Mouse (Mus musculus): Measurements from ENCODE around the gene Gm3448. TPM values are rescaled to one million over a fixed set of nuclear protein-coding genes. Genes with fewer than 3 reads are reported as not detected.
"Not testable (repeated sequence)": the region's sequence is repeated elsewhere in the genome, so short reads cannot be mapped to it uniquely, and the experiment has no call there.

Gm3448 gene
- total RNA-seq (2015) (10.1 and 11.6 TPM in 2 replicates), total RNA-seq (2017) (15.4 and 16.3 TPM in 2 replicates)

DNA sequence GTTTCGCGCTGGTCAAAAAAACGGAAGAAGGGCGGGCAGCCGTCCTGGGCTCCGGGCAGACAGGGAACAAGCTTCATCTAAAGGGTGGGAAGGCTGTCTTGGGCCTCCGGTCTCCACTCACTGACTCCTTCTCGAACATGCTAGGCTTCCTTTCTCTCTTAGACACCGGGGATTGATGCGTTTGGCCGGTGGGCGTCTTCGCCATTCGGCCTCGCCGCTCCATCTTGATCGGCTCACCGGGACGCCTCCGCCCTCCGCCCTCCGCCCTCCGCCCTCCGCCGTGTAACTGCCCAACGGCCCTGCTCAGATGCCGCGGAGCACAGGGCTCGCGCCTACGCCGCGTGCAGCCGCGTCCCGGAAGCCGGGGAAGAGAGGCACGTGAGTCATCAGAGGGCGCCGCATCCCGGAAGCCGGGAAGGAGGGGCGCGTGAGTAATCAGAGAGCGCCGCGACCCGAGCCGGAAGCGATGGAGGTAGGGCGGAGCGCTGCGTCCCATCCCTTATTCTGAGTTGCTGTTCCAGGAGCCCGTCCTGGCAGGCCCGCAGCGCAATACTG is at the start of gene Gm3448, which contains the start of the genes Ermard and Tcte3:
Gene Gm3448 (minus strand): TSS at position 363 of the 555 bp plus-strand sequence.
Gene Ermard (plus strand): TSS at position 34 of the 555 bp plus-strand sequence.
Gene Tcte3 (minus strand): TSS at position 314 of the 555 bp plus-strand sequence.
- peak; percentile 92 for ATAC-seq (replicated peaks; ENCODE audit: poor library complexity)

DNA sequence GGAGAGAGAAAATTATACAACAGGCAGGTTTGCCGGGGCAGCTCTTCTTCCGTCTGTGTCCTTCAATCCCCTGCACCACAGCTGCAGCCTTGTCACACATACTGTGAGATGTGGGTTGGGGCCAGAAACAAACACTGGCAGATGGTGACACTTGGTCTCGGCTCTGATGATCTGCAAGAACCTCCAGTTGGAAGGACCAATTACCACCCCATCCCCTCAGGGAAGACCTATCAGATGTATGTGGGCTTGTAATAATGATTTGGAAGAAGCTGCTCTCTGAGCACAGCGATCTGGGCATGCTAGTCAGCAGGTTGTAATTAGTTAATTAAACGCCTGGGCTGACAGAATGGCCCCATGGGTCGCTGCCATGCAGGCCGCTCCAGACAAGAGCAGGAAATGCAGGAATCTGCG is 47.3 kb upstream of the Gm3448 start:
- no peak for ATAC-seq (replicated peaks; ENCODE audit: poor library complexity)

DNA sequence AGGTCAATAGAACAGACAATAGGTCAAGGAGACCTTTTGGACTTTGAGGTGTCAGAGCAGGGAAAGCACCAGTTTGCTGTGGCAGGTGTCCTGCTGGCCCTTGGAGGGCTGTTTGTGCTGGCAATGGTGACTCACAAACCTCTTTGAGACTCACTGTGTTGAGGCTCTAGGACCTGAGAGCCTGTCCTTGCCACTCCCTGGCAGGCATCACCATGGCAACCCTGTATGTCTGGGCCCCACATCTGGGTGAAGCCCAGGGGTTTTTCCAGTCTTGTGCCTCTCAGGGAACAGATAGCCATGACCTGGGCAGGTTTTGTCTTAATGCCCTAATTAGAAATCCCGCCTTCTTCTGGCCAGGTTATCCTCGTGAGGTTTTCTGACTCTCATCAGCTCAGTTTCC is 46.8 kb upstream of the Gm3448 start:
- ATAC-seq (replicated peaks; ENCODE audit: poor library complexity): no peak

DNA sequence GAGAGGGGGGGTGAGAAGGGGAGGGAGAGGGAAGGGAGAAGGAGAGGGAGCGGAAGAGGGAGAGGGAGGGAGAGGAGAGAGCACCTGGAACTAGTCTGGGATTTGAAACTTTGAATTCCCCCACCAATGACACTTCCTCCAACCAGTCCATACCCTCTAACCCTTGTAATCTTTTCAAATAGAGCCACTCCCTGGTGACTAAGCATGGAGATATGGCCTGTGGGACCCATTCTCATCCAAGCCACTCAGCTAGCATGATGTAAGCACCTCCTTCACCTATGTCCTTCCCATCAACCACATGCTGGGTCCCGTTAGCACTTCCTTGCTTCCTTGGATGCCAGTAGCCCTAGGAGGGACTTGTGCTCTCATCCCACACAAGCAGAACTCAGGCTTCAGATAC is 43.7 kb upstream of the Gm3448 start:
- ATAC-seq (replicated peaks; ENCODE audit: poor library complexity): no peak

DNA sequence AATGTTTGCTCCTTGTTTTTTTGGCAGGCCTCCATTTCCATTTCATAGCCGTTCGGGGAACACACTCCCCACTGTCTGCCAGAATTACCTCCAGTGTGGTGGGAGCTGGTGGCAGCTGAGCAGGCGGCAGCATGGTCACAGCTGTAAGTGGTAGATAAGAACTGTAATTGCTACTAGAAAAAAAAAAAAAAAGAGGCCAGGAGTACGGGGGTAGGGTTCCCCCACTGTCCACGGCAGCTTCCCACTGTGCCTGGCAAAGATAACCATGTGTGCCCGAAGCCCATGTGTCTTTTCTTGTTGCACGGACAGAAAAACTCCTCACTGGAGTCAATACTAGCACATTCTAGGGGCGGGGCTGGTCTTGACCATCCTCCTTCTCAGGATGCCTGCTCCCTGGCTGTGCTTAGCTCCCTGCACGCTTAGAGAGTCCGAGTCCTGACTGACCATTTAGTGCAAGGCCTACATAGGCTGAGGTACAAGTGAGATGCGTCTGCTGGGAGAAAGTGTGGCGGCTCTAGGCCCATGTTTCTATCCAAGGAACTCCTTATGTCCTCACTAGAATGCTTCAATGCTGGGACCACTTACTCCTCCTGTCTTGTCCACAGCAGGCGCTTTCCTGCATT is 43.0 kb upstream of the Gm3448 start:
- ATAC-seq (replicated peaks; ENCODE audit: poor library complexity): peak; percentile 94

DNA sequence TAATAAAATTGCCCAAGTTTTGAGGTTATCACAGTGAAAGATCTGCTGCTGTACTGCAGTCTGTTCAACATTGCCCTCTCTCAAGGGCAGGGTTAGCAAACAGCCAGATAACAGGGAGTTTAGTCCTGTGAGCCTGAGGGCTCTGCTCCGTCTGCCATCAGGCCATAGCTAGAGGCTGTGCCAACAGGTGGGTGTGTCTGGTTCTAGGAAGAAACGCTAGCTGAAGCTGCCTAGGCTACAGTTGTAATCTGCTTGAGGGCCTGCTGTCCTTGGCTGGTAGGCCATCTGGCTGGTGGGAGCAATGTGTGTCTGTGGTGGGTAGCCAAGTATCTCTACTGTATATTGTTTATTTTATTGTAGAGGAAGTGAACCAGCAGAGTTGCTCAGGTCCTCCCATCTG is 36.2 kb upstream of the Gm3448 start:
- peak; percentile 93 for ATAC-seq (replicated peaks; ENCODE audit: poor library complexity)

DNA sequence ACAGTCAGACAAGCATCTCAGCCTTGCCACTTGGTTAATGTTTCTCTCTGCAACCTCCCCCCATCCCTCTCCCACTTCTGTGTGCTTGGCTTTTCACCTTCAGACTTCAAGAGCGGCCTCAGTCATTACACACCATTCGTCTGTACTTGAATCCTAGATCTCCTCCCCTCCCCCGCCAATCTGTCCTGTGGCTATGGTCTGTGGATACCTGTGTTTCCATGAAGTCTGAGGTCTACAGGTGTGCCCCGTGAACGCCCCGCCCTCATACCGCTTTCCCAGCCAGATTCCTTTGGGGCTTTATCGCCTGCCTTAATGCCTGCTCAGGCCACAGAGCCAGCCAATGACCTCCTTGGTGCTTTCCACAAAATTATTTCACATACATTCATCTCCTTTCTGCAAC is 33.7 kb upstream of the Gm3448 start:
- ATAC-seq (replicated peaks; ENCODE audit: poor library complexity): no peak

DNA sequence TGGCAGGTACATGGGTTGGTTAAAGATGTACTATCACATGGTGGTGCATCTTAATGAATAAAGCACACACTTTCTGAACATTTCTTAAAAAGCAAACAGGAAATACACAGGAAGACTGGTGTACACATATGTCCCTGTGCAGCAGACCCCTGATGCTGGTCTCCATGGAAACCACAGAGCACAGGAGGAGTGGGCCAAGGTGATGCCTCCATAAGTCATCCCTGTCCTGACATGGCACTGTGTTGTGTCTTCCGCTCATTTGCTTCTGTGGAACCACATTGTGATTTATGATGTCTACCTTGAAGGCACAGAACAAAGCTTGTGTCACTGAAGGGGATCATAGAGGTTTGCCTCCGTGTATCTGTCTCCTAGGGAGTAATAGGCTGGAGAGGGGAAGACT is 30.9 kb upstream of the Gm3448 start:
- ATAC-seq (replicated peaks; ENCODE audit: poor library complexity): no peak

DNA sequence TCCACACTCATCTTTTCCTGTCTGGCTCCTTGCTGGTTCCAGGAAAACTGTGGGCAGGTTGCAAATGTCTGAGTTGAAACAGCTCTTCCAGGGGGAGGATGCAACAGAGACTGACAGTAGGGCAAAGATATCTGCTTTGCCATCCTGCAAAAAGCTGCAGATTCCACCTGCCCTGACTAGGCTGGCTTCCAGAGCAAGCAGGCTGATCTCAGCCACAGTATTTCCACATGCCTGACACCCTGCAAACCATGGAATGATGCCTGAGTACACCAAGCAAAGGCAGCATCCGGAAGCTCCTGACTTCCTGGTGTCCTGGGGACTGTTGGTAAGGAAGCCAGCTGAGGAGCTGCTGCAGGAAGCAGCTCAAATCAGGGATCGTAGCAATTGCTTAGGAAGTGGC is 27.8 kb upstream of the Gm3448 start:
- no peak for ATAC-seq (replicated peaks; ENCODE audit: poor library complexity)

DNA sequence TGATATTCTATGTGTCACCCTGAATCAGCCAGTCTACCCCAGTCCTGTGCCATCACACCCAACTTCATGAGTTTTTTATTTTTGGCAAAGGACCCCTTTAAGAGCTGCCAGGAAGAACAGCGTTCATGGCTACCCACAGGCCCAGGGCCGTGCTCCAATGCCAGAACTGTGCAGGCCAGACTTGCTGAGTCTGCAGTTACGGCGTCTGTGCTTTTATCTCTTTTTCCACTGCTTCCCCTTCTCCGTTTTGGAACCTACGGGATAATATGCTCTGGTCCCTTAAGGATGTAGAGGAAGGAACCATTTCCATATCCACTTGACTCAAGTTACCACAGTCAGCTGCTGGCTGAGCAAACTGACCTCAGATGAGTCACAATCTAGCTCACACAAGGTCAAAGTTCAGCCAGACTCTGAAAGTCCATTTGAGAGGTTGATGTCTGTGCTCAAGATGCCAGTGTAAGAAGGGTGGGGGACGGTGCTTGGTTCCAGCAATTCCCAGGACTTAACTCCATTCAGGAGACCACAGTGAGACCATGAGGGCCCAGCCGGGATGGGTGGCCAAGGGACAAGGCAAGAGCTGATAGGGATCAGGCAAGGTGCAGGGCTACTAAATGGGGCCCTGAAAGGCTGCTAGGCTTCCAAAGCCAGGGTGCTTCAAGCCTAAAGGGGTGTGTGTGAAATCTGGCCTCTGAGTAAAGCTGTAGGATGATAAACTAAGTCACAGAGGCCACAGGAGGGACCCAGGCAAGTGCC is 26.9 kb upstream of the Gm3448 start:
- ATAC-seq (replicated peaks; ENCODE audit: poor library complexity): no peak

DNA sequence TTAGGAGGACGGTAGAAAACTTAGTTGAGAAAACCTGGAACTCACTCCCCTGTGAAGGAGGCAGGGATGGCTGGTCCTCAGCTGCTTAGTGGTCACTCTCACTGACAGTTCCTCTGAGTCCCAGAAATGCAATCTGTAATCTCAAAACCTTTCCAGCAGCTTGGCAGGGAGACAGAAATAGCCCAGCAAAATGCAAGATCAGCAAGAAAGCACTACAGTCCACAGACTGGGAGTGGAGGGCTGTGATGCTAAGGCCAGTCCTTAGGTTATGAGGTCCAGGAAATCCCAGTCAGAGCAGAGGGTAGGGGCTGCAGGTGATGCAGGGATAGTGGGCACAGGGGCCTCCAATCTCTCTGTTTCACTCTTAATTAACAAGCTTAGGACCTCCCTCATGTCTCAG is 25.6 kb upstream of the Gm3448 start:
- ATAC-seq (replicated peaks; ENCODE audit: poor library complexity): no peak

DNA sequence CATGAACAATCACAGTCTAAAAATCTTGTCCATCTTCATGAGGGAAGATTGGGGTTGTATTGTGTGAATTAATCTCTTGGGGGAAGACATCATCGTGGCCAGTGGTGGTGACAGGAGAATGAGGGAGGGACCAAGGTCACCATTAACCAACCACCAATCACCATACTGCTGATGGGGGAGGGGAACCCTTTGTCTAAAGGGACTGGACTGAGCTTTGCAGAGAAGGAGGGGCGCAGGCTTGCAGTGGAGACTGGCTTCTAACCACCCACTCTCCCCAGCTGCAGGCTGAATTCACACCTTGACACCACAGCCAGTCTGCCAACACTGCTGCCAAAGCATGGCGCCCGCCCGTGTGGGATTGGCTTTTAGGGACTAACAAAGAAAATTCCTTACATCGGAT is 24.7 kb upstream of the Gm3448 start:
- no peak for ATAC-seq (replicated peaks; ENCODE audit: poor library complexity)

DNA sequence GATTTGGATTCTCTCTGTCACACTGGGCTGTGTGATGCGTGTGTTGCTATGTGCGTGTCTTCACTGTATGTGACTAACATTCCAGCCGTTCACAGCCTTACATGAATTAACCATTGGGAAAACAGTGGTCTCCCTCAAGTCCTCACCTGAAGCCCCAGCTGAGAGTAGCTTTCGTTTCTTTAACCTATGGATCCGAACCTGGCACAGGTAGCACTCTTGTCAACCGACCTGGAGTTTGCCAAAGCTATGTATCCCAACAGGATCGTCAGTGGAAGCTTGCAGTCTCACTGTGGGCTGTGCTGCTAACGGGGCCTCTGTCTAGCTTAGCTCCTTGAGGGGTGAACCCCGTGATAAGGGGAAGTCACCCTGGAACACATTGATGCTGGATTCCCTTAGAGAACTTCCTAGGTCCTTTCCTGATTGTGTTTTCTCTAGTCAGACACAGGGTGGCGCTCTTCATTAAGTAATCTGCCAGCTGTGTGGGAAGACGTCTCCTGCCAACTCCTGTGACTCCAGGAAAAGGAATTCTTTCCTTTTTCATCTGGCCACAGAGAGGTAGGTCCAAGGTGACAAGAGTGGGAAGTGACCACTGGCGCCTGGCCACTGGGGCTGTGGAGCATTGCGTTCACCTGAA is 24.2 kb upstream of the Gm3448 start:
- ATAC-seq (replicated peaks; ENCODE audit: poor library complexity): peak; percentile 88

DNA sequence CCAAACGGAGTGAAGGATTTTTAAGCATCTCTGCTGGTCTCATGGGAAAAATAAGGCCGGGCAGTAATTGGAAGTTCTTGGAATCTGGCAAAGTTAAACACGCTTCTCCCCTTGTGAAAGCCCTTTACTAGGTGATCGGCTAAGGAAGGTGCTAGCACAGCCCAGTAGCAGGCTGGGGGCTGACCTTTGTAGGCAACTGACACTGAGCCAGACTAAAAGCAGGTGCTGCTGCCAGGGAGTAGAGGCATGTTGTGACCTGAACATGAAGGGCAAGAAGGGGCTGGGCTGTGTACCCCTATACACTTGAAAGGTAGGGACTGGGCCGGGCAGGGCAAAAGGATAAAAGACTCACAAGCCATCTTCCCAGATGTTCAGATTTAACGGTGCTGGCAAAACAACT is 19.0 kb upstream of the Gm3448 start:
- no peak for ATAC-seq (replicated peaks; ENCODE audit: poor library complexity)

DNA sequence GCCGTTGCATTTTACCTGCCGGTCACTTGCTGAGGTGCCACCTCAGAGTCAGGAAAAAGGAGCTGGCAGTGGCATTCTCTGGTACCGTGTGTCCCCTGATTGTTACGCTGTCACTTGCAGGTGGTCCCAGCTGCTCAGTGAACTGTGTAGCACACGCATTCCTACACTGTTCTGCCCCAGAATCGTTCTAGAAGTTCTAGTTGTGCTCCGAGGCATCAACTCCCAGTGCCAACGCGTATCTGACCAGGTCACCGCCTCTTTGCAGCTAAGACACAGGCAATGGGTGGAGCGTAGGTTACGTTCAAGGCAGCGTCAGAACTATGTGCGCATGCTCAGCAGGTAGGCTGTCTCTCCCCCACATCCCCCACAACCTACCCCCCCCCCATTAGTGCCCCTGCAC is 18.3 kb upstream of the Gm3448 start:
- ATAC-seq (replicated peaks; ENCODE audit: poor library complexity): no peak

DNA sequence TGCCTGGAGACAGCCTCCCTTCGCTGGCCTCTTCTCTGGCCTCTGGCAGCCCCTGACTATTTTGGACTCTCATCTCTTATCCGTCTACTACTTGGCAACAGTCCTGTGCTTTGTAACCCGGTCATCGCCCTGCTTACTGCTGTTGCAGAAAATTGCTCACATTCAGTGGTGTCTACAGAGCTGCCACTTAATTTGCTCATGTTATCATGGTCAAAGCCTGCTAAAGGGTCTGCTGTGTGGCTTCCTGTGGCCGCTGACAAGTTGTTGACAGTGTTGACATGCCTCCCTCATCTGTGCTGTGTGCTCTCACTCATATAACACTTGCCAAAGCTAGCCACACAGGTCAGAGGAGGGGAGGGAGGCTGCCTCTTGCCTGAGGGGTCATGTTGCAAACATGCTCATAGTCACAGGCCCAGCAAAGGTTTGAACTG is 16.8 kb upstream of the Gm3448 start:
- no peak for ATAC-seq (replicated peaks; ENCODE audit: poor library complexity)

DNA sequence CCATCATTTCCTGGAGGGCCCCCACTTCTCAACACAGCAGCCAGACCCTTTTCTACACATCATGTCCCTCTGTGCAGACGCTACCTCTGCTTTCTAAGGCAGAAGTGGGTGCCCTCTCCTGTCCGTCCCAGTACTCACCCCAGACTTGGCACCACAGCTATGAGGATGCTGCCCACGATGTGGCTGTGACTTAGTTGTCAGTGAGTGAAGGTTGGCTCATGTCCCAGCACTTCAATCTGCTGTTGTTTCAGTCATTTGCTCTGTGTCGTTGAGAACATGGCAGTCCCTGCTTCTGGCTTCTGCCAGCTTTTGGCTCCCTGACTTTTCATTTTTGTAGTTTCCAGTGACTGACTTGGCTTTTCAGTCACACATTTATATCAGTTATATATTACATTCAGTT is 14.6 kb upstream of the Gm3448 start:
- ATAC-seq (replicated peaks; ENCODE audit: poor library complexity): no peak

DNA sequence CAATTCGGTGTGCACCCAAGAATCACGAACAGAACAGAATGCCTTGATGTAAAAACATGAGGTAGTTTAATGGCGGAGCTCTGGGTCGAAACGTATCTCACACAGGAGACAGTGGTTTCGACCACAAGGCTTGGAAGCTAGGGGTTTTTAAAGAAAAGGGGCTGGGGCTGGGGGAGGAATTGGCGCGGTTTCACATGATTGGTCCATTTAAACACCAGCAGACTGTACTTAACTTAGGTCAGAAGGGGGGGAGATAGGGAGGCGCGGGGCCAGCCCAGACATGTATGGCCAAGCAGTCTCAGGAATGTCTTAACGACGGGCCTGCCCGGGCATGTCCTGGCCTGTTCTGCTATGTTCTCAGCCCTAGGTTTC is 12.5 kb upstream of the Gm3448 start:
- ATAC-seq (replicated peaks; ENCODE audit: poor library complexity): not testable (repeated sequence)

DNA sequence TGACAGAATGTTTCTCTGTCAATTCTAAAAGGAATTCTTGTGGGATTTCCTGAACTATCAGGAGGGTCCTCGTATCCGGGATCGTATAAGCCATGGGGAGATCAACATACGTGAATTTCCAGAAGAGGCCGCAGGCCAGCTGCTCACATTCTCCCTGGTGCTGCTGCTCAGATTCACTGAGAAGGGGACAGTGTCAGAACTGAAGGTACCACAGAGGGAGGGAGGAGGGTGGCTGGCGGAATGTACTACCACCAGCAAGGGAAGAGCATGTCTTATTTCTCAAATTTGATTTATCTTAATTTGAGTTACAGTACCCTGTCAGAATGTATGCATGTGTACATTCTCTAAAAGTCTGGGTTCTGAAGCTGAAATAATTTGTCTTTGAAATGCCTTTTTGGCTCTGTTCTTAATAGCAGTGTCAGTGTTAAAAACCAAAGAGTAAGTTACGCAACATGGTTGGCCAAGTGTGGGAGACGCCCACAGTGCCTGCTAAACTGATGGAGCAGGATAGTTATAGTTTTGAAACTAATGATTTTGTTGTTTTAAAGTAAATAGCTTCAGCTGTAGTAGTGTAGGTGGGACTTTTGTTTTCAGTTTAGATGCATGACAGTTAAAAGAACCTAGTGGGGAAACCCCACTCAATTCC is 12.0 kb upstream of the Gm3448 start:
- peak; percentile 63 for ATAC-seq (replicated peaks; ENCODE audit: poor library complexity)

DNA sequence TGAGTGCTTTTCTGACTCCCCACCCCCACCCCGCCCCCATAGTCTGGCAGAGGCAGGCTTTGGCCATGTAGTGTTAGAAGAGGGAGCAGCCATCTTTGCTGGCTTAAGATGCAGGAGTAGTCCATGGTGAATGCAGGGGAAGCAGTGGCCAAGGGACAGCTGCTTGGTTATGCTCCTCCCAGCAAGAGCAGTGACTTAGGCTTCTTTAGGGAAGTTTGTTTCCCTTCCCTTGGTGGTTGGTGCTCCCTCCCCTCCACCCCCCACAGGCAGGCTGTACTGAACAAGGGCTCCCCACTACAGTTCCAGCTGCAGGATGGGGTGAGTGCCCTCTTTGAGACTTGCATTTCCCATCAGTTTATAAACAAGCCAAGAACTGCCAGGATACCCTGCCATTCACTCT is 11.4 kb upstream of the Gm3448 start:
- peak; percentile 94 for ATAC-seq (replicated peaks; ENCODE audit: poor library complexity)

DNA sequence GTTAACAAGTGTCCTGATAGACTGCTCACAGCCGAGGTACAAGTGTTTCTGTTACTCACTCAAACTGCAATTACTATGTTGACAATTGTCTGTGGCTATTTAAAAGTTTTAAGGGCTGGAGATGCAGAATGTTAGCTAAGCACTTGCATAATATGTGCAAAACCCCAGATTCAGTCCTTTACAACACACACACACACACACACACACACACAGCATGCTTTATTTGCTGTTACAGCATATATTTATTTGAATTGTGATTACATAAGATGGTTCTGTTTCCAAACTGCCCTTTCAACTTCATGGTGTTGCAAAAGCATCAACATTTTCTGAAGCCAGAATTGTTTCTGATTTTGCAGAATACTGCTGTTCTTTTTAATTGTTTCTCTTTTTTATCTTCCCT is 9.0 kb upstream of the Gm3448 start:
- peak; percentile 30; the same call in 1 of the 2 replicates for ATAC-seq (replicated peaks; ENCODE audit: poor library complexity)
